Mouse (Mus musculus) ovary, adult 2 months (tissue): ENCODE measurements around the gene Acsf2. TPM values are rescaled to one million over a fixed set of nuclear protein-coding genes. Genes with fewer than 3 reads are reported as not detected.

Source experiments
- polyA plus RNA-seq: library from polyadenylated mRNA; depleted of rRNA; stranded (reverse); fragments of >200 nt; gene quantifications from 2 replicates; pipeline ENCODE4 v1.2.3, GENCODE M21; 2012; rRNA removed

The Acsf2 gene
- polyA plus RNA-seq = 54.3 and 58.9 TPM in 2 replicates

DNA sequence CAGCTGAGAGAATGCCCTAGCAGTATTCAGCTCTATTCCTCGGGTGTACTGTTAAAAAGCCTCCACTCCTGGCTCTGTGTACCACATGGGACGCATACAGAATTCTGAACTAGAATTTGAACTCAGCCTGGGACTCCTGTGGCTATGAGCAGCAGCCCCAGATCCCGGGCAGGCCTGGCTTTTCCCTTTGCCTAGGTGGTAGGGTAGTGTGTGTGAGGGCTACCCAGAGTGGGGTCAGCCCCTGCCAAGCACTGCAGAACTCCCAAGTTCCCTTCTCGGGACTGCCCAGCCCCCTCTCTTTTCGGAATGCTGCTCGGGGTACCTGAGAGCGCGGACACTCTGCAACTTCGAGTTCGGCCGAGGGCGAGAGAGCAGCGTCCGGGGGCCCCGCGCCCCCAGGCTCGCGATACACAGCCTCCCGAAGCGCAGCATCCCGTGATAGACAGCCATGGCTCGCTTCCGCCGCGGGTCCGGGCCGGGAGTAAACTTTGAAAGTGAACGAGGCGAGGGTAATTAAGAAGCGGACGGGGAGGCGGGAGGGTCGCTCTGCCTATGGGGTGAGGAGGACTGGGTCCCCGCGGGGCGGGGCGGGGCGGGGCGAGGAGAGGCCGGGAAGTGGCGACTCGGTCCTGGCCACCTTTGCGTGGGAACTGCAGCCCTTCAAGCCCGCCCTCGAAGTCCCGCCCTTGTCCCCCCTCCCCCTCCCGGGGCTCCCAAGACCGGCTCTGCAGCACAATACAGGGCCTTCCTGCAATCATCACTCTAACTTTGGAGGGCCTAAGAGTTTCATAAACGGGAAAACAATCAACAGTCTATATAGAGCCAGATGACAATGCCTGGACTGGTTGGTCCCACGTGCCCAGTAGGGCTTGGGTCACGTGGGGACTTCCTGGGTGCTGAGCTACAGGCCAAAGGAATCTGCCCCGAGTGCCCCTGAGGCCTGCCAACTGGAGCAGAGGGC lies at the start of gene Acsf2:
Gene Acsf2 (minus strand): TSS at position 551 of the 961 bp plus-strand sequence.

DNA sequence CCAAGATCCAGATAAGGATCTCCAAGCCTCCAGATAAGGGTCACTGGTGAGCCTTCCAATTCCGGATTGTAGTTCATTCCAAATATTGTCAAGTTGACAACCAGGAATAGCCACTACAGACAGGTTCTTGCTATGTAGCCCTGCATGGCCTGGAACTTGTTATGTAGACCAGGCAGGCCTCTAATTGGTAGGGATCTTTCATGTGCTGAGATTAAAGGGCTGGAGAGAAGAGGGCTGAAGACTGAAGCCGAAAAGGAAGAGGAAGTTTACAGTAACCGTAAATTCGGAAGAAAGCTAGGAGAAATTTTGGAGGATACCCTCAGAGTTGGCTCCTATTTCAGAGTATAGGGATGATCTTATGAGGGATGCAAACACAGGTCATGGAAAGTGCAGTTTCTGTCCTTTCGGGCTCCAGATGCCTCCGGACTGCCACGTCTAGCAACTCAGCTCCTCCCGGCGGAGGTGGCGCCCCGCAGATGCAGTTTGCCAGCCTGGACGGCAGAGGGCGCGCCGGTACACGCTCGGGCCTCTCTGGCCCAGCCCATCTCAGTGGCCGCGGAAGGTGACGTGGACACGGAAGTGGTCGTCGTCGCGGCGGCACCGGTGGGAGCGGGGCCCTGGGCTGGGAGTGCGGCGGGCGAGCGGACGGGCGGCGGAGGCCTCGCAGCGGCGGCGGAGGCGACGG lies 27.7 kb upstream of the Acsf2 start, which contains the start of gene Lrrc59:
Gene Lrrc59 (plus strand): TSS at position 569 of the 685 bp plus-strand sequence.

DNA sequence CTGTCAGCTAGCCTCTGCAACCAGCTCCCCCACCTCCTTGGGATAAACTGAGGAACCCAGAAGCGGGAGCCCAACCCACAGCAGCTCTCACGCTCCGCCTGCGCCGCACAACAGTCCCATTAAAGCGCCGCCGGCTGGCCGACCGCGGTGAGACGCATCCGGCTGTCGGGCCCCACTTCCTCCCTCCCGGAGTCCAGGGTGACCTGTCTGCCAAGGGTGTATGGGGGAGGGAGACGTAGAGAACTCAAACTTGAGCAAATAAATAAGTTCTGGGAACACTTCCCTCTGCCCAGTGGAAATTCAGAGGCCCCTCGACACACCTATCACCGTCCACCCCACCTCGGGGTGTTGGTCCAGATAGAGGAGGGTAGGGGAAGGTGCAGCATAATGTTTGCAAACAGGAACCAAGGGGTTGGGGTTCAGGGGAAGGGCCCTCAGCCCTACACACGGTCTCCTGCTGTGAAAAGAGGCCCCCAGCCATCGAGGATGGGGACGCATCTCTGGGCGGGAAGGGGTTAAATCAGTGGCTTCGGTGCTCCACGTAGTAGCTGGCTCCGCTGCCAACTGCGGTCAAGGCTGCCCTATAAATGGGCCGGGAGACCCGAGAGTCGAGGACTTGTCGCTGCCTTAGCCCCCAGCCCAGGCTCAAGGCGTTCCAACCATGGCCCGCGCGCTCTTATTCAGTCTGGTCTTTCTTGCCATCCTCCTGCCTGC lies 37.1 kb downstream of the Acsf2 start, which contains the start of gene Chad:
Gene Chad (plus strand): TSS at position 611 of the 714 bp plus-strand sequence.

DNA sequence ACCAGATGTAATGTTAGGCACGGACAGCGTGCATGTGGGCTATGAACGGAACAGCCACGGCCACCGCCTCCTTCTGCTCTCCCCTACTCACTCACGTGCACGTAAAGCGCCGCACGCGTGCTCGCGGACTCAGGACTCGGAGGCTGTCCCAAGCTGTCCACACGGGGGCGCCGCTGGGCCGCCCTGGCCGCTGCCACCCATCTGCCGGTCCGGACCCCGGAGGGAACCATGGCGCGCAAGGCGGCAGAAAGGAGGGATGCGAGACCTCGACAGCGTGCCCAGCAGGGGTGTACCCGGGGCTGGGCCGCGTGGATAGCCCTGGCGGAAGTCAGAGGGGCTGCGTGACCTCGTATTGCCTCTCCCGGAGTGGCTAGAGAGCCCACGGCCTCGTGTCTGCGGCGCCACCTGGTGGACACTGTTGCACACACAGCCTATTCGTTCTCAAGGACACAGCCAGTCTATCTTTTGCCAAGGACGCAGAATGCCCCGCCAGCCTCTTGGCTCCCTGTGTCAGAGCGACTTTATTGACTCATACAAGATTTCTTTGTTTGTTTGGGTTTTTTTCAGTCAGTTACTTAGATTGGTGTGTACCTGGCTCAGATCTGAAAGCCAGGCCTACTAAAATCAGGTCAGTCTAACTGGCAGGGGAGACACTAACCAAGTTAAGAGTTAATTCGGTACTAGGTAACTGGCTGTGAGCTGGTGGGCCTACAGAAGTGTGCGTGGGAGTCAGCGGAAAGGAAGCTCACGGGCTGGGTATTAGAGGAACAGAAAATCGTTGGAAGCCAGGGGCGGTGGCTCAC lies 52.6 kb downstream of the Acsf2 start, which contains the start of gene Rsad1:
Gene Rsad1 (minus strand): TSS at position 368 of the 803 bp plus-strand sequence.

DNA sequence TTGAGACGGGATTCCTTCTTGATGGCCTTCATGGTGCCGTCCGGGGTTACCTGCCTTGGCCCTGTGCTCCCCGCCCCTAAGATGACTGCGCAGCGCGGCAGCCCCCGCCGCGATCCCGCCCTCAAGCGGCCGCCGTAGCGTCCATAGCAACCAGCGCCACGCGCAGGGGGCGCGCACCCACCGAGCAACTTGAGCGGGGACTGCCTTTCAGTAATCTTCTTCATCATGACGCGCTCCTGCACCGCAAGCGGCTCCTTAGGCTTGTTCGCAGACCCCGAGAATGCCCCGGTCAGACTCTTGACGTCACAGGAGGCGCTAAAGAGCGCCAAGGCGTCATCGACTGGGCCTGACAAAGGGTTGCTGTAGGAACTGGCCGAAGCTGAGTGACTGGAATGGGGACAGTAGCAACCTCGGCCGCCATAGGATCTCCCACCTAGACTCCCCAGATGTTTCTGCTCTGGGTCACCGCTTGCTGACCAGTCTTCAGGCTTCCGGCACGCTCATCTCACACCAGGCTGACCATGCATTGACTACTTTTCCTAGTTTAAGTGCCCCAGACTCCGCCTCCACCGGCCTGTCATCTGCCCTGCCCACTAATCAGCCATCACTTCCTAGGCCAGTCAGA lies 80.3 kb downstream of the Acsf2 start, which contains the start of gene Mycbpap:
Gene Mycbpap (minus strand): TSS at position 524 of the 625 bp plus-strand sequence.

Other genes starting within 250 kb of the Acsf2 start
- gene Abcc3, start 208.9 kb downstream of the Acsf2 start, polyA plus RNA-seq = 21.6 and 23.3 TPM in 2 replicates
- 30.4 and 39.4 TPM in 2 replicates for gene Cacna1g, start 127.7 kb downstream of the Acsf2 start, polyA plus RNA-seq
- 0.06 and 1.0 TPM in 2 replicates for gene Spata20, start 115.7 kb downstream of the Acsf2 start, polyA plus RNA-seq
- 18.8 and 20.7 TPM in 2 replicates for gene Epn3, start 101.9 kb downstream of the Acsf2 start, polyA plus RNA-seq
- gene Mycbpap, start 80.1 kb downstream of the Acsf2 start, polyA plus RNA-seq = 6.4 and 7.8 TPM in 2 replicates
- 31.0 and 34.1 TPM in 2 replicates for gene Rsad1, start 52.6 kb downstream of the Acsf2 start, polyA plus RNA-seq
- 2.3 and 3.2 TPM in 2 replicates for gene Chad, start 36.8 kb downstream of the Acsf2 start, polyA plus RNA-seq
- 91.4 and 100 TPM in 2 replicates for gene Lrrc59, start 27.9 kb upstream of the Acsf2 start, polyA plus RNA-seq
- 30.0 and 39.0 TPM in 2 replicates for gene Mrpl27, start 51.9 kb upstream of the Acsf2 start, polyA plus RNA-seq
- 2.6 and 3.4 TPM in 2 replicates for gene Eme1, start 52.1 kb upstream of the Acsf2 start, polyA plus RNA-seq
- gene Xylt2, start 75.6 kb upstream of the Acsf2 start, polyA plus RNA-seq = 68.4 and 78.0 TPM in 2 replicates
- not detected in 2 replicates for gene Gm11541, start 102.6 kb upstream of the Acsf2 start, polyA plus RNA-seq
- gene Cdc34b, start 139.9 kb upstream of the Acsf2 start, polyA plus RNA-seq = 2.6 and 2.7 TPM in 2 replicates
- gene Tmem92, start 180.8 kb upstream of the Acsf2 start, polyA plus RNA-seq = not detected in 2 replicates